Mouse (Mus musculus) hematopoietic multipotent progenitor cell, adult 10-12 weeks (in vitro differentiated cells): ENCODE measurements around the gene Cyp2d34. TPM values are rescaled to one million over a fixed set of nuclear protein-coding genes. Genes with fewer than 3 reads are reported as not detected.

Experiments
- polyA plus RNA-seq: library from polyadenylated mRNA; stranded (reverse); fragments of >175 nt; gene quantifications from 2 replicates; pipeline ENCODE4 v1.2.3, GENCODE M21; 2012; ENCODE audit warnings: low replicate concordance

Cyp2d34 gene
- polyA plus RNA-seq: not detected in 2 replicates

DNA sequence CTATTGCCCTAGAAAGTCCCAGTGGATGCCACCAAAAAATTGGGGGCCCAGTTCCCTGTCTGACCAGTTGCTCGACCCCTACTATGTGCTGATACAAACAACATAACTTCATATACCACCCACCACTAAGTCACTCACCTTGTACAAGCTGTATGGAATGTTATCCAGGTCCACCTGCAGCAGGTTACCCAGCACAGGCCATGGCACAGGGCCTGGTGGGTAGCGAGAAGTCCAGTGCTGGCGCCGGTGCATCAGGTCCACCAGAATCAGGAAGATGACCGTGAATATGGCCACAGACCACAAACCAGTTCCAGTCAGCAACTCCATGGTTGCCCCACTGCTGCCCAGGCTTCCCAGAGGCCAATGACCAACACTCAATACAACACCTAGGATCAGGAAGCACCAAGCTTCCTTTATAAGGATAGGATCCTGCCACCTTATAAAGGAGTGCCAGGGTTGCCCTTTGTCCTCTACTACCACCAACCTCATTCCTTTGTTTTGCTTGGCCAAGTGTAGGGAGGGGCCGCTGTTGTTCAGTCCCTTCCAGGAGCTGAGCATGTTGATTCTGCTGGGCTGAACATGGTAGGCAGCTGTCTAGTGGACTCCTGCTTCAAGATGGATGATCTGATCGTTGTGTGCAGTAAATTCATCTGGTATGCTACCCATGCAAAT is at the start of gene Cyp2d34:
TSS of gene Cyp2d34 (minus strand) at position 416 of the 672 bp plus-strand sequence.

Other genes with a start within 250 kb of the Cyp2d34 start
- 0.40 and 2.4 TPM in 2 replicates for gene Cyp2d22, start 240.7 kb downstream of the Cyp2d34 start, polyA plus RNA-seq
- gene Cyp2d11, start 226.9 kb downstream of the Cyp2d34 start, polyA plus RNA-seq: not detected in 2 replicates
- gene Cyp2d10, start 213.8 kb downstream of the Cyp2d34 start, polyA plus RNA-seq: not detected in 2 replicates
- not detected in 2 replicates for gene Cyp2d9, start 187.5 kb downstream of the Cyp2d34 start, polyA plus RNA-seq
- gene Cyp2d12, start 65.9 kb downstream of the Cyp2d34 start, polyA plus RNA-seq: not detected in 2 replicates
- not detected in 2 replicates for gene Cyp2d40, start 143.2 kb upstream of the Cyp2d34 start, polyA plus RNA-seq
- gene Cyp2d26, start 173.3 kb upstream of the Cyp2d34 start, polyA plus RNA-seq: 0.13 TPM in 1 of 2 replicates, not detected in the other